Comparison of ENCODE assay signal across 8 mouse cellular contexts in genomic region chr12:112660576-112661326, GRCm38 (mm10). TPM values are rescaled to one million over a fixed set of nuclear protein-coding genes. Genes with fewer than 3 reads are reported as not detected.
DNase-seq lines count a peak whose midpoint lies in the region; ATAC-seq and TF ChIP-seq lines count a peak whose summit lies in the region.

No protein-coding gene starts in this region.

- peaks cover 36% of the 10 kb centered on the region; the same call in 1 of the 2 replicates for H3K4me1 ChIP-seq in lung, postnatal 0 days (ENCODE audit: insufficient read depth, low read depth, low read length)
- peaks cover 25% of the 10 kb centered on the region for H3K4me1 ChIP-seq in limb, embryonic 10.5 days
- H3K4me1 ChIP-seq in neural tube, embryonic 15.5 days: peaks cover 59% of the 10 kb centered on the region

- H3K36me3 ChIP-seq in lung, postnatal 0 days (ENCODE audit: insufficient read depth, low read length): peaks cover 41% of the 10 kb centered on the region
- H3K36me3 ChIP-seq in limb, embryonic 10.5 days: peaks cover 100% of the 10 kb centered on the region
- peaks cover 55% of the 10 kb centered on the region for H3K36me3 ChIP-seq in neural tube, embryonic 15.5 days

- ATAC-seq in cerebellum, adult (ENCODE audit: insufficient number of reproducible peaks, low FRiP score, low TSS enrichment): no peak
- peak; percentile 72 for ATAC-seq in lung, postnatal 0 days
- no peak for ATAC-seq in neural tube, embryonic 15.5 days (ENCODE audit: low FRiP score)
- ATAC-seq in frontal cortex, adult (ENCODE audit: low TSS enrichment): no peak

- H3K4me2 ChIP-seq in lung, postnatal 0 days (replicated peaks; ENCODE audit: low read depth, low read length): 0 out of 2 replicates have a peak overlapping the region, but pooled peaks have one; percentile 9
- peak overlapping the region; percentile 29; the same call in 1 of the 2 replicates for H3K4me2 ChIP-seq in neural tube, embryonic 15.5 days

- H3K27me3 ChIP-seq in lung, postnatal 0 days (replicated peaks; ENCODE audit: insufficient read depth, low read length): no peaks in the 10 kb centered on the region
- no peaks in the 10 kb centered on the region for H3K27me3 ChIP-seq in limb, embryonic 10.5 days (ENCODE audit: low read depth, poor library complexity, severe bottlenecking)
- no peaks in the 10 kb centered on the region for H3K27me3 ChIP-seq in neural tube, embryonic 15.5 days (replicated peaks)

- TF ChIP-seq CTCF in lung, postnatal 0 days (IDR thresholded peaks at IDR 0.05): peak; percentile 34

- peak overlapping the region; percentile 69; the same call in 1 of the 2 replicates for H3K27ac ChIP-seq in lung, postnatal 0 days (ENCODE audit: low read length)
- H3K27ac ChIP-seq in limb, embryonic 10.5 days: 0 out of 2 replicates have a peak overlapping the region, but pooled peaks have one; percentile 19
- peak overlapping the region; percentile 79 for H3K27ac ChIP-seq in neural tube, embryonic 15.5 days (replicated peaks)

- peak; percentile 59 to 68 for DNase-seq in cerebellum, postnatal 10 days
- peak; percentile 90 for DNase-seq in lung, postnatal 0 days (ENCODE audit: low spot score)
- DNase-seq in lung, postnatal 25 days (ENCODE audit: low spot score): no peak
- no peak for DNase-seq in limb, embryonic 10.5 days (ENCODE audit: low spot score)
- DNase-seq in adrenal gland, adult 18-20 months (ENCODE audit: low spot score in 2 of 2): no peak

- WGBS in lung, postnatal 0 days: 15% methylated on average over 5 of the region's 5 CpGs
- WGBS in limb, embryonic 10.5 days: 56% methylated on average over 5 of the region's 5 CpGs
- WGBS in neural tube, embryonic 15.5 days: 30% methylated on average over 5 of the region's 5 CpGs

- H3K4me3 ChIP-seq in lung, postnatal 0 days (ENCODE audit: low read depth, low read length): no peak overlapping the region
- H3K4me3 ChIP-seq in limb, embryonic 10.5 days: no peak overlapping the region
- H3K4me3 ChIP-seq in neural tube, embryonic 15.5 days (replicated peaks): no peak overlapping the region

- H3K9ac ChIP-seq in lung, postnatal 0 days (replicated peaks; ENCODE audit: low read depth): no peak overlapping the region
- no peak overlapping the region for H3K9ac ChIP-seq in neural tube, embryonic 15.5 days (replicated peaks)

- H3K9me3 ChIP-seq in lung, postnatal 0 days (ENCODE audit: low read length): no peaks in the 10 kb centered on the region
- no peaks in the 10 kb centered on the region for H3K9me3 ChIP-seq in limb, embryonic 10.5 days (replicated peaks)
- no peaks in the 10 kb centered on the region for H3K9me3 ChIP-seq in neural tube, embryonic 15.5 days (replicated peaks)

- TF ChIP-seq EP300 in lung, postnatal 0 days (IDR thresholded peaks at IDR 0.05): no peak

RNA-seq across cellular contexts. Expression of gene Akt1, which starts 13.9 kb away (rescaled TPM):
- polyA plus RNA-seq in lung, postnatal 0 days (2015; fragmentation: Nextera tagmentation; extraction: Ambion mirVana): 78.8 and 91.3 TPM in 2 replicates
- 59.3 and 82.8 TPM in 2 replicates for polyA plus RNA-seq in limb, embryonic 10.5 days (2016; fragmentation: Nextera tagmentation; extraction: Ambion mirVana)
- 70.5 and 120 TPM in 2 replicates for polyA plus RNA-seq in neural tube, embryonic 15.5 days (2015; fragmentation: Nextera tagmentation; extraction: Ambion mirVana)
- 100 to 1,000 TPM; 184 to 355 TPM for total RNA-seq in adrenal gland, adult 18-20 months (2021)

RNA-seq across cellular contexts. Expression of gene Siva1, which starts 16.3 kb away (rescaled TPM):
- polyA plus RNA-seq in lung, postnatal 0 days (2015; fragmentation: Nextera tagmentation; extraction: Ambion mirVana): 130 and 152 TPM in 2 replicates
- polyA plus RNA-seq in limb, embryonic 10.5 days (2016; fragmentation: Nextera tagmentation; extraction: Ambion mirVana): 359 and 361 TPM in 2 replicates
- 48.0 and 96.7 TPM in 2 replicates for polyA plus RNA-seq in neural tube, embryonic 15.5 days (2015; fragmentation: Nextera tagmentation; extraction: Ambion mirVana)
- 10 to 100 TPM; 36.6 to 43.6 TPM for total RNA-seq in adrenal gland, adult 18-20 months (2021)

RNA-seq across cellular contexts. Expression of gene Zbtb42, which starts 17.9 kb away (rescaled TPM):
- polyA plus RNA-seq in lung, postnatal 0 days (2015; fragmentation: Nextera tagmentation; extraction: Ambion mirVana): 14.0 and 14.6 TPM in 2 replicates
- 1.4 and 2.7 TPM in 2 replicates for polyA plus RNA-seq in limb, embryonic 10.5 days (2016; fragmentation: Nextera tagmentation; extraction: Ambion mirVana)
- polyA plus RNA-seq in neural tube, embryonic 15.5 days (2015; fragmentation: Nextera tagmentation; extraction: Ambion mirVana): 1.8 and 2.4 TPM in 2 replicates
- total RNA-seq in adrenal gland, adult 18-20 months (2021): 1 to 10 TPM; 4.5 to 6.9 TPM

RNA-seq across cellular contexts. Expression of gene Adssl1, which starts 40.9 kb away (rescaled TPM):
- 29.9 and 43.0 TPM in 2 replicates for polyA plus RNA-seq in lung, postnatal 0 days (2015; fragmentation: Nextera tagmentation; extraction: Ambion mirVana)
- 1.9 and 3.0 TPM in 2 replicates for polyA plus RNA-seq in limb, embryonic 10.5 days (2016; fragmentation: Nextera tagmentation; extraction: Ambion mirVana)
- polyA plus RNA-seq in neural tube, embryonic 15.5 days (2015; fragmentation: Nextera tagmentation; extraction: Ambion mirVana): 7.6 and 8.6 TPM in 2 replicates
- total RNA-seq in adrenal gland, adult 18-20 months (2021): 10 to 100 TPM; 17.1 to 31.3 TPM

RNA-seq across cellular contexts. Expression of gene Cep170b, which starts 59.5 kb away (rescaled TPM):
- polyA plus RNA-seq in lung, postnatal 0 days (2015; fragmentation: Nextera tagmentation; extraction: Ambion mirVana): 17.5 and 20.8 TPM in 2 replicates
- polyA plus RNA-seq in limb, embryonic 10.5 days (2016; fragmentation: Nextera tagmentation; extraction: Ambion mirVana): 6.7 and 12.3 TPM in 2 replicates
- polyA plus RNA-seq in neural tube, embryonic 15.5 days (2015; fragmentation: Nextera tagmentation; extraction: Ambion mirVana): 34.7 and 43.3 TPM in 2 replicates
- 10 to 100 TPM; 36.4 to 48.5 TPM for total RNA-seq in adrenal gland, adult 18-20 months (2021)

Comparison
In these comparisons a context has a peak if more than half of its experiments do, and no peak if none do; other contexts are left out.
1. DNase-seq: peak in cerebellum, postnatal 10 days (2 of 2) and lung, postnatal 0 days (single experiment); none in lung, postnatal 25 days (single experiment), limb, embryonic 10.5 days (single experiment) and adrenal gland, adult 18-20 months (0 of 2).
2. H3K27ac ChIP-seq: peak in every context shown above with its lines; median percentile 79 in neural tube, embryonic 15.5 days; 69 in lung, postnatal 0 days; 19 in limb, embryonic 10.5 days.